Mouse (Mus musculus): ENCODE measurements around the gene Nrcam. TPM values are rescaled to one million over a fixed set of nuclear protein-coding genes. Genes with fewer than 3 reads are reported as not detected.

Nrcam gene
- polyA plus RNA-seq, 1 experiment: 0.06 TPM

GRCm38 (mm10) chr12:44330216-44330719 lies 1.6 kb downstream of the Nrcam start:
- 8% methylated on average over 9 of the region's 9 CpGs for WGBS

GRCm38 (mm10) chr12:44337136-44337640 lies 8.5 kb downstream of the Nrcam start:
- TF ChIP-seq CTCF (IDR thresholded peaks at IDR 0.05; ENCODE audit: extremely low read depth, insufficient read depth, insufficient read length, insufficient replicate concordance) (no peak), POLR2A (IDR thresholded peaks at IDR 0.05; ENCODE audit: low read depth, low read length) (no peak)
- Histone ChIP-seq H3K36me3 (ENCODE audit: control insufficient read depth, insufficient read depth, low read length) (no peaks in the 10 kb centered on the region), H3K4me1 (ENCODE audit: control insufficient read depth, insufficient read depth, insufficient read length) (no peaks in the 10 kb centered on the region), H3K4me3 (ENCODE audit: extremely low read depth, insufficient read depth, insufficient read length) (no peak overlapping the region), H3K27me3 (ENCODE audit: control insufficient read depth, insufficient read depth, low read length) (no peaks in the 10 kb centered on the region), H3K27ac (ENCODE audit: insufficient read depth, low read length) (no peak overlapping the region)
- no peak for DNase-seq (ENCODE audit: low read depth in 1 of 2, low spot score in 2 of 2)
- WGBS: 92% methylated on average over 2 of the region's 2 CpGs

More at GRCm38 (mm10) chr12:44330216-44330719, 1.6 kb downstream of the Nrcam start:
- TF ChIP-seq POLR2A (IDR thresholded peaks at IDR 0.05; ENCODE audit: low read depth, low read length): no peak
- Histone ChIP-seq H3K4me3 (ENCODE audit: extremely low read depth, insufficient read depth, insufficient read length) (no peak overlapping the region), H3K27me3 (ENCODE audit: control insufficient read depth, insufficient read depth, low read length) (peaks cover 12% of the 10 kb centered on the region), H3K36me3 (ENCODE audit: control insufficient read depth, insufficient read depth, low read length) (no peaks in the 10 kb centered on the region), H3K27ac (ENCODE audit: insufficient read depth, low read length) (no peak overlapping the region), H3K4me1 (ENCODE audit: control insufficient read depth, insufficient read depth, insufficient read length) (peaks cover 13% of the 10 kb centered on the region; the same call in 1 of the 2 replicates)
- DNase-seq (ENCODE audit: low read depth in 1 of 2, low spot score in 2 of 2): no peak

GRCm38 (mm10) chr12:44338195-44338622 lies 9.5 kb downstream of the Nrcam start:
- Histone ChIP-seq H3K27me3 (ENCODE audit: control insufficient read depth, insufficient read depth, low read length) (no peaks in the 10 kb centered on the region), H3K36me3 (ENCODE audit: control insufficient read depth, insufficient read depth, low read length) (no peaks in the 10 kb centered on the region), H3K4me3 (ENCODE audit: extremely low read depth, insufficient read depth, insufficient read length) (no peak overlapping the region), H3K27ac (ENCODE audit: insufficient read depth, low read length) (no peak overlapping the region), H3K4me1 (ENCODE audit: control insufficient read depth, insufficient read depth, insufficient read length) (no peaks in the 10 kb centered on the region)
- WGBS: 84% methylated on average over 8 of the region's 8 CpGs
- no peak for DNase-seq (ENCODE audit: low read depth in 1 of 2, low spot score in 2 of 2)
- TF ChIP-seq CTCF (IDR thresholded peaks at IDR 0.05; ENCODE audit: extremely low read depth, insufficient read depth, insufficient read length, insufficient replicate concordance) (no peak), POLR2A (IDR thresholded peaks at IDR 0.05; ENCODE audit: low read depth, low read length) (no peak)

- no peak for DNase-seq (ENCODE audit: low read depth in 1 of 2, low spot score in 2 of 2)
- 73% methylated on average over 6 of the region's 6 CpGs for WGBS
These were observed 15.4 kb downstream of the Nrcam start for GRCm38 (mm10) chr12:44344075-44344474.

GRCm38 (mm10) chr12:44345251-44345650 lies 16.6 kb downstream of the Nrcam start:
- DNase-seq (ENCODE audit: low read depth in 1 of 2, low spot score in 2 of 2): no peak
- Histone ChIP-seq H3K4me1 (ENCODE audit: control insufficient read depth, insufficient read depth, insufficient read length) (no peaks in the 10 kb centered on the region), H3K36me3 (ENCODE audit: control insufficient read depth, insufficient read depth, low read length) (no peaks in the 10 kb centered on the region), H3K27ac (ENCODE audit: insufficient read depth, low read length) (no peak overlapping the region), H3K27me3 (ENCODE audit: control insufficient read depth, insufficient read depth, low read length) (no peaks in the 10 kb centered on the region), H3K4me3 (ENCODE audit: extremely low read depth, insufficient read depth, insufficient read length) (no peak overlapping the region)
- no peak for TF ChIP-seq POLR2A (IDR thresholded peaks at IDR 0.05; ENCODE audit: low read depth, low read length)
- TF ChIP-seq CTCF (IDR thresholded peaks at IDR 0.05; ENCODE audit: extremely low read depth, insufficient read depth, insufficient read length, insufficient replicate concordance): no peak
- 67% methylated on average over 5 of the region's 5 CpGs for WGBS

More at GRCm38 (mm10) chr12:44344075-44344474, 15.4 kb downstream of the Nrcam start:
- no peak overlapping the region for H3K4me3 ChIP-seq (ENCODE audit: extremely low read depth, insufficient read depth, insufficient read length)
- no peaks in the 10 kb centered on the region for H3K27me3 ChIP-seq (ENCODE audit: control insufficient read depth, insufficient read depth, low read length)
- no peaks in the 10 kb centered on the region for H3K4me1 ChIP-seq (ENCODE audit: control insufficient read depth, insufficient read depth, insufficient read length)
- H3K27ac ChIP-seq (ENCODE audit: insufficient read depth, low read length): no peak overlapping the region
- H3K36me3 ChIP-seq (ENCODE audit: control insufficient read depth, insufficient read depth, low read length): no peaks in the 10 kb centered on the region
- no peak for TF ChIP-seq POLR2A (IDR thresholded peaks at IDR 0.05; ENCODE audit: low read depth, low read length)
- no peak for TF ChIP-seq CTCF (IDR thresholded peaks at IDR 0.05; ENCODE audit: extremely low read depth, insufficient read depth, insufficient read length, insufficient replicate concordance)

GRCm38 (mm10) chr12:44346143-44346542 lies 17.5 kb downstream of the Nrcam start:
- Histone ChIP-seq H3K4me3 (ENCODE audit: extremely low read depth, insufficient read depth, insufficient read length) (no peak overlapping the region), H3K36me3 (ENCODE audit: control insufficient read depth, insufficient read depth, low read length) (no peaks in the 10 kb centered on the region), H3K27ac (ENCODE audit: insufficient read depth, low read length) (no peak overlapping the region), H3K27me3 (ENCODE audit: control insufficient read depth, insufficient read depth, low read length) (no peaks in the 10 kb centered on the region), H3K4me1 (ENCODE audit: control insufficient read depth, insufficient read depth, insufficient read length) (no peaks in the 10 kb centered on the region)
- TF ChIP-seq POLR2A (IDR thresholded peaks at IDR 0.05; ENCODE audit: low read depth, low read length) (no peak), CTCF (IDR thresholded peaks at IDR 0.05; ENCODE audit: extremely low read depth, insufficient read depth, insufficient read length, insufficient replicate concordance) (no peak)
- no peak for DNase-seq (ENCODE audit: low read depth in 1 of 2, low spot score in 2 of 2)
- 89% methylated on average over 3 of the region's 3 CpGs for WGBS

- 84% methylated on average over 4 of the region's 4 CpGs for WGBS
- Histone ChIP-seq H3K4me1 (ENCODE audit: control insufficient read depth, insufficient read depth, insufficient read length) (no peaks in the 10 kb centered on the region), H3K36me3 (ENCODE audit: control insufficient read depth, insufficient read depth, low read length) (no peaks in the 10 kb centered on the region), H3K4me3 (ENCODE audit: extremely low read depth, insufficient read depth, insufficient read length) (no peak overlapping the region), H3K27me3 (ENCODE audit: control insufficient read depth, insufficient read depth, low read length) (no peaks in the 10 kb centered on the region), H3K27ac (ENCODE audit: insufficient read depth, low read length) (no peak overlapping the region)
- no peak for DNase-seq (ENCODE audit: low read depth in 1 of 2, low spot score in 2 of 2)
- TF ChIP-seq POLR2A (IDR thresholded peaks at IDR 0.05; ENCODE audit: low read depth, low read length) (no peak), CTCF (IDR thresholded peaks at IDR 0.05; ENCODE audit: extremely low read depth, insufficient read depth, insufficient read length, insufficient replicate concordance) (no peak)
These were observed 26.4 kb downstream of the Nrcam start for GRCm38 (mm10) chr12:44355116-44355515.

Measured in spleen, adult 2 months (tissue).